Mouse (Mus musculus) heart, adult 2 months (tissue): ENCODE measurements around the gene Ano1.

Experiments
- CTCF ChIP-seq: fragments of 200-600 bp; IDR thresholded peaks from 2 replicates; pipeline ENCODE4 v1.8.1; 2022; ENCODE audit warnings: antibody characterized with exemption, mild to moderate bottlenecking, moderate library complexity
- EP300 ChIP-seq: fragments of 200-500 bp; IDR thresholded peaks from 2 replicates; pipeline ENCODE4 v1.6.1; 2011; ENCODE audit warnings: low read depth, low read length, control low read depth; ENCODE audit not compliant: insufficient read depth
- POLR2A ChIP-seq: fragments of 200-500 bp; IDR thresholded peaks from 2 replicates; pipeline ENCODE4 v1.6.1; 2011; ENCODE audit warnings: mild to moderate bottlenecking, low read depth, low read length, control low read depth; ENCODE audit not compliant: insufficient read depth

DNA sequence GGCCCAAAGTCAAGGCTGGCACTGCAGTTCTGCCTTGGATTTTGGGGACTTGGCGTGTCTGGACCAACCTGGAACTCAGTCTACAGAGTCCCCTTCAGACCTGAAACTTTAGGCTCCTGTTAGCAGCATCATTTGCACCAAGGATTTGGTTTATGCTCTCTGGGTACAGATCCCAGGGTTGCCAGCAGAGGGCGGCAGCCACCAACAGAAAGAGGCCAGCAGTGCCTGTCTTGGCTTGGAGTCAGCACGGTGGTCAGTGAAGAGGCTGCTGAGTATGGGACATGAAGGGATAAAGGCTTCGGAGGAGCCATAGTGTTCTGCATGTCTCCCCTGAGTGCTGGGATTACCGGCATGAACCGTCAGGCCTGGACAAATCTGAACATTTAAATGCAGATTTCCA is 166.1 kb downstream of the Ano1 start:
- TF ChIP-seq POLR2A = no peak
- TF ChIP-seq EP300 = peak; percentile 61; the same call in 1 of the 2 replicates
- TF ChIP-seq CTCF = peak; percentile 94
